Mouse (Mus musculus): ENCODE data around the gene Snrpd3. TPM values are rescaled to one million over a fixed set of nuclear protein-coding genes. Genes with fewer than 3 reads are reported as not detected.
"Not testable (repeated sequence)": the region's sequence is repeated elsewhere in the genome, so short reads cannot be mapped to it uniquely, and the experiment has no call there.

Gene Snrpd3
- total RNA-seq, 2 experiments from 2014 or later, result 81.9 to 98.1 TPM

- DNase-seq, result not testable (repeated sequence)
Observed at GRCm38 (mm10) chr10:75566765-75567164, 49.4 kb downstream of the Snrpd3 start.

- DNase-seq, result no peak
Observed at GRCm38 (mm10) chr10:75568029-75568428, 50.7 kb downstream of the Snrpd3 start.

- no peak for DNase-seq
Observed at GRCm38 (mm10) chr10:75568441-75568840, 51.1 kb downstream of the Snrpd3 start.

GRCm38 (mm10) chr10:75568851-75569250, 51.5 kb downstream of the Snrpd3 start:
- no peak for DNase-seq

DNA sequence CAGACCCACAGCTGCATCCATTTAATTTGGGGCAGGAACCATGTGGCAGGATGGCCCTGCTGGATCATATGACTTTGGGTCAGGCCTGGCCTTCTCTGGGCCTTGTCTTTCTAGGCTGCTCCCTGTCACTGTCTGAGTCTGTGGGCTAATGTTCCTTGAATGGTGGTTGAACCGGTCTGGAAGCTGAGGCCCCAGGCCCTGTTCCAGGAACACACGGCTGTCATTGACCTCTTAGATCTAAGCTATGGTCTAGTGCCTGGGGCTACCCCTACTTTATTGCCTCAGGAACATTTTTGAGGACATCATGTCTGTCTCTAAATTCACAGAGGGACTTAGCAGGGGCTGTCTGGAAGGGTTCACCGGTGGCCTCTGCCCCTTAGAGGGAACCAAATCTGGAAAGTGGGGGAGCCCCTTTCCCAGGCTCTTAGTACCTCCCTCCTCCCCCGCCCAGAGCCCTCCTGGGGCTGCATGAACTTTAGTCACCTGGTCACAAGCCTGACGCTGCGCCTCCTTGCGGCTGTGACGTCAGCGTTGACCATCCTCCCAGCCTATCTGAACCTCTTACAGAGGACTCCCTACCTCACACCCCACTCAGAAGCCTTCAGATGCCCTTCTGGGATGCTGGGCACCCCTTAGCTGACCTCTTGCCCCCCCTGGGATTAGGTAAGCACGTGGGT, 53.8 kb downstream of the Snrpd3 start:
- DNase-seq, result no peak

GRCm38 (mm10) chr10:75571937-75572336, 54.6 kb downstream of the Snrpd3 start:
- no peak for DNase-seq

GRCm38 (mm10) chr10:75573181-75573580, 55.8 kb downstream of the Snrpd3 start:
- no peak for DNase-seq

DNA sequence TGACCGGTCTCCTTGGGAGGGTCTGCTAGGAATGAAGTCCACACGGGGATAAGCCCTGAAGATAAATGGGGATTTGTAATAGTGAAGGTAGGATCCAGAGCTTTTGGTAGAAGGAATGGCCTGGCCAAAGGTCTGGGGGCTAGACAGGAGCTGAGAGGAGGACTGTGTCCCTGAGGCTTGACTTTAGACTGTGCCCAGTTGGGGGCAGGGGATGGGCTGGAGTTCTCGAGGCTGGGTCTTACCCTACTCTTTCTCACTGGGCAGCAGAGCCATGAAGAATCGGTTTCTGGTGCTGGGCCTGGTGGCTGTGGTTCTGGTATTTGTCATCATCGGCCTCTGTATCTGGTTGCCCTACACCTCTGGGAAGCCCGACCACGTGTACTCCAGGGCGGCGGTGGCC, 56.6 kb downstream of the Snrpd3 start:
- DNase-seq, result no peak

DNA sequence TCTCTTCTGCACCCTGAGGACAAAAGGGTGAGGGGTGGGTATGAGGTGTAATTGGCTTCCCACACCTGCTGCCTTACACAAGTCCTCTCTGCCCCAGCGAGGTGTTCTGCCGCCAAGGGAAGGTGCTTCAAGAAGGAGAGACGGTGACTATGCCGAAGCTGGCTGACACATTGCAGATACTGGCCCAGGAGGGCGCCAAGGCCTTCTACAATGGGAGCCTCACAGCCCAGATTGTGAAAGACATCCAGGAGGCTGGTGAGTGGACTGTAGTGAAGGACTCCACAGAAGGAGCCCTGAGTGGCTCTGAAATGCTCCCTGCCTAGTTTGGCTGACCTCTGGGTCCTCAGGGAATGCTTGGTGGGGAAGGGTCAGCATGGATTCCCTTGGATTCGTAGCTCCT, 61.8 kb downstream of the Snrpd3 start:
- peak in 1 of 2 experiments; percentile 45 for DNase-seq

DNA sequence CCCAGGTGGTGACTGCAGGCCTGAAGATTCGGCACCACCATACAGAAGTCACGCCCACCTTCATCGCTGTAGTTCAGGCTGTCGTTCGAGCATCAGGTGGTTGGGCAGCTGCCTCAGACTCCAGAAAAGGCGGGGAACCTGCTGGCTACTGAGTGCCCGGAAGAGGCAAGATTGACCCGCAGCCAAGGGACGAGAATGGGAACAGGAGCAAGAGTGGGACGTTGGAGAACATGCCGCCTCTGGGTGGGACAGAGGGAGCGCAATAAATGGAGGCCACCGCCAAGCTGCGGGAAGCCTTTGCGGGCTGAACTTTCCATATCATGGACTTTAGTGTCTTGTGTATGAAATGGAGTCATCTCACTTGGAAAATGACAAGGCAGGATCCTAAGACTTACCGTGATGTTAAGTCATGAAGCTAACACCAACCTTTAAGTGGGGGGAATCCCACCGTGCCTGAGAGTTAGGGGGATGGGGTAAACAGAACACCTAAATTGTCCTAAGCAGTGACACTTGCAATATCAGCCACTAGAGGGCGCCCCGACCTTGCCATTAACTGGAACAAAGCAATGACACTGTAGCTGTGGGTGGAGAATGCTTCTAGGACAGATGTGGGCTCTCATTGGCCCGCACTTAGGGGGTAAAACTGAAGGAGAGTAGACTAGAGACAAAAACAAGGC, 68.7 kb downstream of the Snrpd3 start:
- DNase-seq, result peak; percentile 87 to 89

- DNase-seq, result no peak
Observed at GRCm38 (mm10) chr10:75586553-75586879, 69.2 kb downstream of the Snrpd3 start.

Other genes starting within 250 kb of the Snrpd3 start
- gene Adora2a, start 200.7 kb upstream of the Snrpd3 start, total RNA-seq (2021), result 1 to 10 TPM; 2.9 to 3.9 TPM
- gene Upb1, start 116.4 kb upstream of the Snrpd3 start, total RNA-seq (2021), result under 1 TPM; 0.40 to 0.76 TPM
- gene Gucd1, start 421 bp downstream of the Snrpd3 start, total RNA-seq (2021), result 10 to 100 TPM; 29.7 to 42.1 TPM
- under 1 TPM; 0.17 to 0.36 TPM for gene Lrrc75b, start 42.8 kb downstream of the Snrpd3 start, total RNA-seq (2021)
- not detected for gene Ggt1, start 44.1 kb downstream of the Snrpd3 start, total RNA-seq (2021)
- gene Ggt5, start 71.8 kb downstream of the Snrpd3 start, total RNA-seq (2021), result 1 to 10 TPM; 6.5 to 6.6 TPM
- gene Susd2, start 126.5 kb downstream of the Snrpd3 start, total RNA-seq (2021), result 10 to 100 TPM in 1 of 2 experiments, 1 to 10 TPM in 1; 9.7 to 11.0 TPM
- 10 to 100 TPM; 32.9 to 35.1 TPM for gene Cabin1, start 246.8 kb downstream of the Snrpd3 start, total RNA-seq (2021)